Mouse (Mus musculus) ES-E14 (cell line): ENCODE measurements around the gene Fance. TPM values are rescaled to one million over a fixed set of nuclear protein-coding genes. Genes with fewer than 3 reads are reported as not detected.

Experiments used
- DNase-seq: peaks from one replicate; pipeline ENCODE4 v3.0.0-alpha.2; 2013; ENCODE audit warnings: low read depth, low spot score
- H3K27ac ChIP-seq: 2 replicates; pipeline ENCODE4 v1.5.1; 2012; ENCODE audit warnings: low read depth, mild to moderate bottlenecking, low read length, moderate library complexity, mixed read lengths; ENCODE audit not compliant: poor library complexity, insufficient read depth, severe bottlenecking
- H3K36me3 ChIP-seq: 2 replicates; pipeline ENCODE4 v1.6.1; 2012; ENCODE audit warnings: mild to moderate bottlenecking, low read length, moderate library complexity, mixed read lengths; ENCODE audit not compliant: control insufficient read depth, poor library complexity, insufficient read depth, severe bottlenecking
- H3K4me1 ChIP-seq, 2 experiments: fragments of 150-350 bp in 1 of 2; sonication (generic) in 1 of 2; 2 replicates each; pipeline ENCODE4 v1.6.1; 2012; ENCODE audit warnings: low read length in 2 of 2, mild to moderate bottlenecking in 1 of 2, mixed read lengths in 1 of 2; ENCODE audit not compliant: control insufficient read depth in 2 of 2, insufficient read depth in 2 of 2, poor library complexity in 1 of 2
- H3K4me3 ChIP-seq, 2 experiments: fragments of 150-350 bp in 1 of 2; sonication (generic) in 1 of 2; 2 replicates each; pipeline ENCODE4 v1.5.1; 2012; ENCODE audit warnings: low read length in 2 of 2, low read depth in 1 of 2, mild to moderate bottlenecking in 1 of 2, mixed read lengths in 1 of 2; ENCODE audit not compliant: insufficient read depth in 1 of 2, poor library complexity in 1 of 2, severe bottlenecking in 1 of 2
- H3K9ac ChIP-seq: 2 replicates; pipeline ENCODE4 v1.6.1; 2012; ENCODE audit warnings: low read depth, mild to moderate bottlenecking, low read length, mixed read lengths; ENCODE audit not compliant: poor library complexity, insufficient read depth, severe bottlenecking
- H3K9me3 ChIP-seq: fragments of 150-350 bp; sonication (generic); 2 replicates; pipeline ENCODE4 v1.6.1; 2012; ENCODE audit warnings: low read depth, mild to moderate bottlenecking, low read length; ENCODE audit not compliant: control insufficient read depth, insufficient read depth
- CHD2 ChIP-seq: IDR thresholded peaks from 2 replicates; pipeline ENCODE4 v1.6.1; 2014; ENCODE audit warnings: mild to moderate bottlenecking, low read depth, low read length, inconsistent platforms
- HCFC1 ChIP-seq: IDR thresholded peaks from 2 replicates; pipeline ENCODE4 v1.6.1; 2012; ENCODE audit warnings: low read length, inconsistent platforms, borderline replicate concordance; ENCODE audit not compliant: insufficient read depth
- MAFK ChIP-seq: IDR thresholded peaks from 2 replicates; pipeline ENCODE4 v1.6.1; 2014; ENCODE audit warnings: mild to moderate bottlenecking, low read depth, low read length, inconsistent platforms; ENCODE audit not compliant: insufficient read depth
- ZC3H11A ChIP-seq: IDR thresholded peaks from 2 replicates; pipeline ENCODE4 v1.6.1; 2012; ENCODE audit warnings: low read depth, mild to moderate bottlenecking, inconsistent platforms, low read length, borderline replicate concordance
- ZNF384 ChIP-seq: IDR thresholded peaks from 2 replicates; pipeline ENCODE4 v1.6.1; 2012; ENCODE audit warnings: low read depth, low read length, inconsistent platforms
- in situ Hi-C, 2 experiments: fragments of 600-800 bp; cut with MboI; formaldehyde crosslinking; loops; one replicate each; pipeline ENCODE4 v1.15.1; 2025; ENCODE audit warnings: low sequenced_read_pairs in 2 of 2, inconsistent platforms in 1 of 2; ENCODE audit not compliant: unreplicated experiment in 2 of 2
- total RNA-seq: library from RNA; depleted of rRNA; stranded (reverse); fragments of 300-350 nt; gene quantifications from 2 replicates; pipeline ENCODE4 v1.2.3, GENCODE M21; 2012

Fance gene
- total RNA-seq, 1 experiment: 25.9 TPM

DNA sequence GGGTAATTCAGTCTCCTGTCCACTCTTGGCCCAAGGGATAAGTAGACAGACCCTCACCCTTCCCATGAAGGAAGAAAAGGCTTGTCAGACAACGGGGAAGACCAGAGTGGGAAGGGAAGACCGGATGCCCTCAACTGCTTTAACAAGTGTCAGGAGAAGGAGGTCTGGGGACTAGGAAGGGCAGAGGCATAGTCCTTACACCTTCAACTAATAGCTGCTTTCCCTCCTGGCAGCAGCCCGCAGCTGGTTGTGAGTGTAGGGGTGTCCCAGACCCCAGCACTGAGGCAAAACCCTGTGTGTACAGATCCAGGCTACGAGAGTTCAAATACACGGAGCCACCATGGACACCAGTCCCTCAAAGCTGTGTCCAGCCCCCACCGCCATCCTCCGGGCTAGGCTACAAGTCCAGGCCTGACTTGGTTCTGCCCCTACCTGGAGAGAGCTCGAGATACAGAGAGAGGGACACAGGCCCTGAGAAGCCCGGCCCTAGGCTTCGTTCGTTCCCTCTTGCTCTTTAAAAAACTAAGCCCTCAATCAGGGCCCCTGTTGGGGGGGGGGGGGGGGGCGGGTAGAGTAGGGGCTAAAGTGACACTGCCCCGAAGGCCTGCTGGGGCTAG lies 36.1 kb downstream of the Fance start:
- Histone ChIP-seq H3K27ac (no peak overlapping the region), H3K4me3 (peak overlapping the region; percentile 73 to 93), H3K4me1 (peaks cover 4 to 51% of the 10 kb centered on the region in 2 experiments; a peak in 2 of 4 replicates), H3K9me3 (no peaks in the 10 kb centered on the region), H3K9ac (peak overlapping the region; percentile 47; the same call in 1 of the 2 replicates), H3K36me3 (no peaks in the 10 kb centered on the region)
- TF ChIP-seq HCFC1 (no peak), ZC3H11A (no peak), CHD2 (no peak), ZNF384 (no peak), MAFK (no peak)
- DNase-seq: no peak
- in situ Hi-C loops: no loop called here

DNA sequence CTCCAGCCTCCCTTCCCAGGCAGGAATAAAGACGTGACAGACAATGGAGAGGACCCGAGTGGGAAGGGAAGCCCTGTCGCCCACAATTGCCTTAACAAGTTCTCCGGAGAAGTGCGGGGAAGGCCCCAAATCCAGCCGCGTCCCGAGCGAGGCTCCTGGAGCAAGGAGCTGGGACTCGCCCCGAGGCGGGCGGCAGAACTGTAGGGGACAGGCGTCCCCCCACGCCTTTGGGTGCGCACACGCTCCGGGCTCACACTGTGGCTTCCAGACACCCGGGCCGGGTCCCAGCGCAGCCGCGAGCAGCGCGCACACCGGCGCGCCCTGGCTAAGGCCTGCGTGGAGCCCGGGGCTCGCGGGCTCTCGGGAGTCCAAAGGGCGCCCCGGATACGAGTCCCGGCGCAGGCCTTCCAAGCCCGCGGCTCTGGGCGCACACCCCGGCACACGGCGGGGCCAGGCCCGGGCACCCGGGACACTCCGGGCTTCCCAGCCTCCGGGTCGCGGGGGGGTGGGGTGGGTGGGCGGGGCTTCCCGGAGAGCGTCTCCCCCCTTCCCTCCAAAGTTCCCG lies 36.7 kb downstream of the Fance start:
- in situ Hi-C loops: no loop called here
- Histone ChIP-seq H3K4me3 (peak overlapping the region; percentile 73 to 93), H3K4me1 (peaks cover 2 to 45% of the 10 kb centered on the region in 2 experiments; a peak in 2 of 4 replicates), H3K27ac (no peak overlapping the region), H3K36me3 (no peaks in the 10 kb centered on the region), H3K9ac (peak overlapping the region; percentile 47), H3K9me3 (no peaks in the 10 kb centered on the region)
- TF ChIP-seq HCFC1 (no peak), ZNF384 (no peak), MAFK (no peak), CHD2 (no peak), ZC3H11A (no peak)
- DNase-seq: no peak

DNA sequence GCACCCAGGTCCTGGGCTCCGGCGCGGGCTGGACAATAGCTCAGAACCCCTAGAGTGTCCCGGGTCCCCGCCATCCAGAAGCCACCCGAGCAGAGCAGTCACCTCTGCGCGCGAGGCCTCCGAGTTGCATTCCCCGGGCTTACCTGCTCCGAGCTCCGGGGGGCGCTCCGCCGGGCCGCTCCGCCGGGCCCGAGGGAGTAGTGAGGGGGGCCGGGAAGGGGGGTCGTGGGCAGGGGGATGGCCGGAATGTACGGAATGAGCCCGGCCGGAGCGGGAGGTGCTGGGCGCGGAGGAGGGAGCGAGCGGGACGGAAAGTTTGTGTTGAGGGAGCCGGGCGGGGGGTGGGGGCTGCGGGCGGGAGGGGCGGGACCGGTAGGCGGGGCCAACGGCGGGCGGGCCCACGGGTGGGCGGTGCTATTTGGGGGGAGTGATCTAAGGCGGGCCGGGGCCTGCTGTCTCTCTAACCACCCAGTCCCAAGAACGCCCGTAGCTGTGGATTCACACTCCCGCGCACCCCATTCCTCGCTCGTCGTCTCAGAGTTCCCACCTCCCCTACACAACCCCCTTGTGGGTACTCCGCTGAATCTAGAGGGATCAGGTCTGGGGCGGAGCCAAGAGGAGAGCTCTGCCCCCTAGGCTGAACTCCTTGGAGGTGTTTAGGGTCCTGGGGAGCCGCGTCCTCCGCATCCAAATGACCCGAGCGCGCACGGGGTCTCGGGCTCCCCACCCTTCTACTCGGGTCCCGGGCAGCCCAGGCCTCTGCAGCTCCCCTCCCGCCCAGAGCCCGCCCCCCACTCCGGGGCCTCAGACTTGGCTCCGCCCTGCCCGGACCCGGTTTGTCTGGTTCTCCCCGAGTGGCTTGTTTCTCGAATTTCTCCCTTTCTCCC lies 37.4 kb downstream of the Fance start, which contains the start of gene Tead3:
TSS of gene Tead3 (minus strand) at position 352 of the 887 bp plus-strand sequence.
- peak within 1 kb of the TSS; percentile 79 for H3K9ac ChIP-seq
- peaks cover 2 to 37% of the 10 kb centered on the region in 2 experiments; a peak in 2 of 4 replicates for H3K4me1 ChIP-seq
- in situ Hi-C loops: no loop called here
- H3K9me3 ChIP-seq: no peaks in the 10 kb centered on the region
- peak within 1 kb of the TSS; percentile 73 to 93 for H3K4me3 ChIP-seq
- DNase-seq: no peak
- no peak for TF ChIP-seq HCFC1
- TF ChIP-seq ZNF384: no peak
- TF ChIP-seq ZC3H11A: no peak
- no peak for TF ChIP-seq MAFK
- no peak for TF ChIP-seq CHD2
- H3K27ac ChIP-seq: peak within 1 kb of the TSS; percentile 45
- no peaks in the 10 kb centered on the region for H3K36me3 ChIP-seq

DNA sequence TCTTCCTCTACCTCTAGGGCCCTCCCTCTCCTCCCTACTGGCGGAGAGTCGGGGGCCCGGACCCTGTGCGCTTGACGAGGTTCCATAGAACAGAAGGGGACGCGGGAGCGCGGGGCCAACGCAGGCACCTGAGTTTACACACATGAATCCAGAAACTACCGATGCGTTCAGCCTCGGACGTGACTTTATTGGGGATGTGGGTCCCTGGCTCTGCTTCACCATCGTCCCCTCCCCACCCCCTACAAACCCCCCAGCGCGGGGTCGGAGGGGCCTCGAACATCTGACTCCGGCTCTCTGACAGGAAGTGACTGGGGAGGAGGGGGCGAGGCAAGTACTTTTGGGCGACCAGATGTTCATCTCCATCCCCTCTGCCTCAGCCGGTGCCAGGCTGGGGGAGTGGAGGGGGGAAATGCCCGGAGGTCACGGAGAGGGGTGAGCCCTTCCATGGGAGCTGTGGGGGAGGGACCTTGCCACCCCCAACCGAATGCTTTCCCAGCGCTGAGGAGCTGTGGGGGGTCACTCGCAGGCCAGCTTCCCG lies 38.1 kb downstream of the Fance start:
- peak overlapping the region; percentile 73 to 93 for H3K4me3 ChIP-seq
- no peak for DNase-seq
- peak overlapping the region; percentile 79 for H3K9ac ChIP-seq
- in situ Hi-C loops: no loop called here
- H3K4me1 ChIP-seq: peaks cover 2 to 31% of the 10 kb centered on the region in 2 experiments; a peak in 2 of 4 replicates
- TF ChIP-seq HCFC1: no peak
- TF ChIP-seq ZC3H11A: no peak
- no peak for TF ChIP-seq MAFK
- no peak for TF ChIP-seq ZNF384
- no peak for TF ChIP-seq CHD2
- H3K9me3 ChIP-seq: no peaks in the 10 kb centered on the region
- H3K36me3 ChIP-seq: no peaks in the 10 kb centered on the region
- H3K27ac ChIP-seq: peak overlapping the region; percentile 34; the same call in 1 of the 2 replicates
